Mouse (Mus musculus) layer of hippocampus, postnatal 10 days (tissue): ENCODE measurements around the gene Mbd4. TPM values are rescaled to one million over a fixed set of nuclear protein-coding genes. Genes with fewer than 3 reads are reported as not detected.
A peak's percentile ranks its signal among the peaks of the same experiment; 100 is the strongest.

ENCODE experiments used
- DNase-seq, 2 experiments: peaks; one replicate each; pipeline ENCODE4 v3.0.0; 2021; ENCODE audit warnings: low spot score in 2 of 2
- total RNA-seq, 2 experiments: library from RNA; stranded (reverse); gene quantifications; 2 replicates each; pipeline ENCODE4 v1.2.3; 2021

The Mbd4 gene
- total RNA-seq, 2 experiments from 2014 or later = 5.0 to 6.2 TPM

- DNase-seq = no peak
Measured at GRCm38 (mm10) chr6:115860027-115860556, 6.9 kb upstream of the Mbd4 start.

GRCm38 (mm10) chr6:115859258-115859657 is 6.1 kb upstream of the Mbd4 start:
- DNase-seq = no peak

GRCm38 (mm10) chr6:115856361-115856745 is 3.2 kb upstream of the Mbd4 start:
- peak in 1 of 2 experiments; percentile 38 for DNase-seq

- DNase-seq = peak; percentile 41 to 44
Measured at GRCm38 (mm10) chr6:115855733-115856360, 2.7 kb upstream of the Mbd4 start.

GRCm38 (mm10) chr6:115854432-115854831 is 1.3 kb upstream of the Mbd4 start:
- DNase-seq = no peak

GRCm38 (mm10) chr6:115853985-115854384 is 814 bp upstream of the Mbd4 start:
- no peak for DNase-seq

- DNase-seq = no peak
Measured at GRCm38 (mm10) chr6:115852446-115853090, 603 bp downstream of the Mbd4 start.

- DNase-seq = no peak
Measured at GRCm38 (mm10) chr6:115848598-115849304, 4.4 kb downstream of the Mbd4 start.

GRCm38 (mm10) chr6:115846640-115847411 is 6.3 kb downstream of the Mbd4 start:
- DNase-seq = peak; percentile 64 to 68

GRCm38 (mm10) chr6:115845006-115845405 is 8.2 kb downstream of the Mbd4 start:
- no peak for DNase-seq

GRCm38 (mm10) chr6:115838745-115839144 is 14.4 kb downstream of the Mbd4 start:
- no peak for DNase-seq

- DNase-seq = peak; percentile 54 to 59
Measured at GRCm38 (mm10) chr6:115838161-115838597, 15.0 kb downstream of the Mbd4 start, which contains the start of gene Efcab12. Efcab12 (minus strand) TSS chr6:115838412.

GRCm38 (mm10) chr6:115833861-115834260 is 19.3 kb downstream of the Mbd4 start:
- DNase-seq = no peak

GRCm38 (mm10) chr6:115832152-115832850 is 20.9 kb downstream of the Mbd4 start:
- DNase-seq = no peak

GRCm38 (mm10) chr6:115830779-115831601 is 22.2 kb downstream of the Mbd4 start:
- no peak for DNase-seq

GRCm38 (mm10) chr6:115823850-115824464 is 29.2 kb downstream of the Mbd4 start:
- peak in 1 of 2 experiments; percentile 36 for DNase-seq

- no peak for DNase-seq
Measured at GRCm38 (mm10) chr6:115821216-115821993, 31.8 kb downstream of the Mbd4 start.

- no peak for DNase-seq
Measured at GRCm38 (mm10) chr6:115818129-115818528, 35.0 kb downstream of the Mbd4 start.
